ENCODE assay signal across 21 mouse cellular contexts in the genomic region with DNA sequence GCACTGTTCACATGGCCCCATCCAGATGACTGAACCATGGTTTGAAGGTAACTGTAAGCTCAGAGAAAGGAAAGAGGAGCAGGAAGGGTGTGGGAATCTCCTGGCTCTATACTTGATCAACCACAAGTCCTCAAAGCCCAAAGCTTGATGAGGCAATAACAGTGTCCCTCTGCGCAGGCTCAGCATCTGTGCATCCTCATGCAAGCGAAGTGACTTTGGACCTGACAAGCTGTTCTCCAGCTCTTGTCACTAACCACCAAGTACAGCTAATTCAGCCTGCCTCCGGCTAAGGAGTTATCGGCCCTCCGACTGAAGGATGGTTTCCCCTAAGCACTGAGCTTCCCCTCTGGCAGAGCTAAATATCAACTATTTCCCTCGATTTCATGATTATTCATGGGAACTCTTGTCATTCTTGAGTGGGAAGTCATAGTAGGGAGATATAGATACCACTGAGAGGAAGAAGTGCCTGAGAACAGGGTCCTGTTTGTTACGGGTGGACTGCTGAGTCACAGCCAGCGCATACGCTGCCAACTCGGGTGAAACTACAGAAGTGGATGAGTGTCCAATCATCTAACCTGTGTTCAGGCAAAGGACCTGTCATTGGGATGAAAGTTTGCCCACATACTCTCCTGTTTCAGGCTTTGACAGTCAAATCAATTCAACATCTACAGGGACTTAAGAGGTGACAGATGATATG.
DNase-seq lines count a peak whose midpoint lies in the region; ATAC-seq and TF ChIP-seq lines count a peak whose summit lies in the region.
"Had no signal": no experiment of that assay in that cellular context is flagged by ENCODE, and none has a peak within 500 bp of the region (broad histone marks: within the 10 kb centered on the region; RNA-seq: fewer than 3 reads in every experiment).

No protein-coding gene starts in this region.

- H3K4me3 ChIP-seq in MEL (ENCODE audit: control insufficient read depth in 1 of 2, insufficient read depth in 1 of 2, low read depth in 2 of 2, low read length in 2 of 2): no peak overlapping the region
- H3K4me3 ChIP-seq in neural tube, embryonic 15.5 days (replicated peaks): no peak overlapping the region
- H3K4me3 ChIP-seq: embryonic facial prominence, embryonic 12.5 days; forebrain, embryonic 15.5 days; heart, embryonic 10.5 days; hindbrain, embryonic 13.5 days had no signal

- no peak overlapping the region for H3K4me2 ChIP-seq in neural tube, embryonic 15.5 days
- H3K4me2 ChIP-seq: embryonic facial prominence, embryonic 12.5 days; forebrain, embryonic 15.5 days; hindbrain, embryonic 13.5 days had no signal

- TF ChIP-seq RAD21 in MEL (IDR thresholded peaks at IDR 0.05; ENCODE audit: low read depth, low read length): no peak

- peaks cover 10 to 23% of the 10 kb centered on the region in 2 experiments for H3K4me1 ChIP-seq in MEL (ENCODE audit: control insufficient read depth in 1 of 2, insufficient read depth in 2 of 2, low read length in 2 of 2)
- H3K4me1 ChIP-seq in neural tube, embryonic 15.5 days: no peaks in the 10 kb centered on the region
- H3K4me1 ChIP-seq: embryonic facial prominence, embryonic 12.5 days; forebrain, embryonic 15.5 days; hindbrain, embryonic 13.5 days had no signal

- no peaks in the 10 kb centered on the region for H3K27me3 ChIP-seq in MEL (ENCODE audit: control insufficient read depth in 1 of 2, insufficient read depth in 2 of 2, low read length in 2 of 2)
- H3K27me3 ChIP-seq in neural tube, embryonic 15.5 days (replicated peaks): no peaks in the 10 kb centered on the region
- H3K27me3 ChIP-seq: embryonic facial prominence, embryonic 12.5 days; forebrain, embryonic 15.5 days; hindbrain, embryonic 13.5 days had no signal

- 91% methylated on average over 10 of the region's 10 CpGs for WGBS in neural tube, embryonic 15.5 days

- TF ChIP-seq CTCF in MEL (IDR thresholded peaks at IDR 0.05 in 2 of 3, conservative IDR thresholded peaks at IDR 0.05 in 1 of 3; ENCODE audit: control insufficient read depth in 1 of 3, insufficient read depth in 1 of 3, low read depth in 2 of 3, low read length in 3 of 3, poor library complexity in 1 of 3, severe bottlenecking in 1 of 3): no peak

- H3K79me2 ChIP-seq in MEL (ENCODE audit: control insufficient read depth, insufficient read depth, low read length, poor library complexity): no peaks in the 10 kb centered on the region

- H3K27ac ChIP-seq in MEL (ENCODE audit: control insufficient read depth, low read depth, low read length): peak overlapping the region; percentile 62
- no peak overlapping the region for H3K27ac ChIP-seq in neural tube, embryonic 15.5 days (replicated peaks)
- H3K27ac ChIP-seq: embryonic facial prominence, embryonic 12.5 days; forebrain, embryonic 15.5 days; heart, embryonic 10.5 days; hindbrain, embryonic 13.5 days; hindbrain, postnatal 0 days had no signal

- peak; percentile 25 to 56; a peak in 3 of 4 replicates for TF ChIP-seq EP300 in MEL (IDR thresholded peaks at IDR 0.05; ENCODE audit: low read depth in 1 of 2, low read length in 2 of 2)

- peak; percentile 67 for DNase-seq in MEL (ENCODE audit: low read depth, low spot score)
- no peak for DNase-seq in gastrocnemius, postnatal 14 days
- DNase-seq in embryo, embryonic 10.5 days (ENCODE audit: low spot score): no peak
- DNase-seq: adrenal gland, postnatal 10 days; B cell, adult 2 months; cerebellum, adult 18-20 months; cerebellum, postnatal 10 days; gastrocnemius, postnatal 10 days; heart, postnatal 10 days; heart, postnatal 4 days had no signal

- H3K9me3 ChIP-seq in MEL (replicated peaks; ENCODE audit: insufficient read depth, low read length): no peaks in the 10 kb centered on the region
- no peaks in the 10 kb centered on the region for H3K9me3 ChIP-seq in neural tube, embryonic 15.5 days (replicated peaks)
- H3K9me3 ChIP-seq: embryonic facial prominence, embryonic 12.5 days; forebrain, embryonic 15.5 days; heart, embryonic 10.5 days had no signal

- intact Hi-C loops in gastrocnemius, postnatal 14 days (cut with DNase I; ENCODE audit: low total_unique reads): no loop called here

- H3K9ac ChIP-seq in MEL (ENCODE audit: control insufficient read depth, low read depth, low read length, poor library complexity, severe bottlenecking): no peak overlapping the region
- no peak overlapping the region for H3K9ac ChIP-seq in neural tube, embryonic 15.5 days (replicated peaks)
- H3K9ac ChIP-seq: embryonic facial prominence, embryonic 12.5 days; forebrain, embryonic 15.5 days; hindbrain, embryonic 13.5 days had no signal

- H3K36me3 ChIP-seq in MEL (ENCODE audit: control insufficient read depth in 1 of 2, insufficient read depth in 2 of 2, low read length in 2 of 2): peaks cover 0 to 24% of the 10 kb centered on the region in 2 experiments; a peak in 2 of 4 replicates
- no peaks in the 10 kb centered on the region for H3K36me3 ChIP-seq in neural tube, embryonic 15.5 days
- H3K36me3 ChIP-seq: embryonic facial prominence, embryonic 12.5 days; forebrain, embryonic 15.5 days; G1E; heart, embryonic 10.5 days; hindbrain, embryonic 13.5 days had no signal

- ATAC-seq in common myeloid progenitor, adult 5-6 weeks (replicated peaks; ENCODE audit: low read depth, poor library complexity, severe bottlenecking): peak; percentile 91
- ATAC-seq in megakaryocyte, adult 5-6 weeks (ENCODE audit: poor library complexity, severe bottlenecking): peak; percentile 89
- peak; percentile 77 for ATAC-seq in monocyte, adult 5-6 weeks (replicated peaks; ENCODE audit: insufficient number of reproducible peaks, low FRiP score, low TSS enrichment, poor library complexity, severe bottlenecking)
- no peak for ATAC-seq in neural tube, embryonic 15.5 days (ENCODE audit: low FRiP score)
- ATAC-seq: CD4-positive, CD25-positive, alpha-beta regulatory T cell, adult 4 months; forebrain, embryonic 15.5 days; hindbrain, postnatal 0 days had no signal

- no peak for TF ChIP-seq POLR2A in MEL (IDR thresholded peaks at IDR 0.05; ENCODE audit: control insufficient read depth in 1 of 2, insufficient read depth in 1 of 2, low read depth in 1 of 2, low read length in 2 of 2, poor library complexity in 1 of 2)

TF ChIP-seq in MEL, 35 proteins besides CTCF, POLR2A, EP300 and RAD21:
- peak; percentile 63 for TF ChIP-seq NRF1 (IDR thresholded peaks at IDR 0.05; ENCODE audit: insufficient read depth, low read depth, low read length, poor library complexity, severe bottlenecking)
- no peak for TF ChIP-seq TAL1 (IDR thresholded peaks at IDR 0.05; ENCODE audit: low read length)
- peak; percentile 58; the same call in 1 of the 2 replicates for TF ChIP-seq GABPA (IDR thresholded peaks at IDR 0.05; ENCODE audit: low read depth, low read length)
- TF ChIP-seq GATA1 (IDR thresholded peaks at IDR 0.05; ENCODE audit: low read depth, low read length): peak; percentile 23; the same call in 1 of the 2 replicates
- TF ChIP-seq ETS1 (IDR thresholded peaks at IDR 0.05; ENCODE audit: low read depth, low read length): 0 out of 2 replicates have a peak, but pooled peaks have one; percentile 47
- TF ChIP-seq MYC (IDR thresholded peaks at IDR 0.05; ENCODE audit: low read depth, low read length): no peak
- peak; percentile 42; the same call in 1 of the 2 replicates for TF ChIP-seq SIN3A (IDR thresholded peaks at IDR 0.05; ENCODE audit: low read length)
